Mouse (Mus musculus) right cerebral cortex, postnatal 25 days (tissue): ENCODE data around the gene 2510009E07Rik.

ENCODE experiments used
- DNase-seq: peaks from one replicate; pipeline ENCODE4 v3.0.0; 2022

The 2510009E07Rik gene

DNA sequence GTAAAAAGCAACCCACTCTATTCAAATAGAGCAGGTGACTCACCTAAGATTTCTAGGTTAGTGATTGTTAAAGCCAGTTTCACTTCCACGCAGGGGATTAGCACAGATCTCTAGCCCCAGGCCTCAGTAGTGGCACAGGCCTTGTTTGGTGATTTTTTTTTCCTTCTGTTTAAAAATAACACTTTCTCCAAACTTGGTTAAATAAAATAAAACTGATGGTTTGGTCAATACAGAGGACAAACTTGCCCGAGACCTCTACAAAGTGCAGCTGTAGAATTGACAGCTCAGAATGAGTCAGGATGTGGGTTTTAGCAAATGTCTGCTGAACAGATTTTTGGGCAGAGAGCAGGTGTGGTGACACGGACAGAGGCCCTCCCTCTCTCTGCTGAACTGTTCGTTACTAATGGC, 62.6 kb downstream of the 2510009E07Rik start:
- DNase-seq, result no peak

DNA sequence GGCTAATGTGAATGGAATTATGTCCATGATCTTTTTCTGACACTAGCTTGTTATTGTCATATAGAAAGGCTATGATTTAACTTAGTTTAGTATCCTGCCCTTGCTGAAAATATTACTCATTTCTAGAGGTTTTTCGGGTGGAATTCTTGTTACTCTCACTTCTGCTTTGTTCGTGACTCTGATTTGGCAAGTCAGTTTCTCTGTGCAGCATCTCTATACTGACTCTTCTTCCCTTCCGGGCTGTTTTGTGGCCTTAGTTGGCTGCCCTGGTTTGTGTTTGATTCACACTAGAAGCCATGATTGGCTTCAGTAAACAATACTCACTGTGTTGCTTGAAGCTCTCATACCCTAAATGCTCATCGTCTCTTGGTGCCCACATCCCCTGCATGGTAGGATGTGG, 63.9 kb downstream of the 2510009E07Rik start:
- DNase-seq, result no peak

DNA sequence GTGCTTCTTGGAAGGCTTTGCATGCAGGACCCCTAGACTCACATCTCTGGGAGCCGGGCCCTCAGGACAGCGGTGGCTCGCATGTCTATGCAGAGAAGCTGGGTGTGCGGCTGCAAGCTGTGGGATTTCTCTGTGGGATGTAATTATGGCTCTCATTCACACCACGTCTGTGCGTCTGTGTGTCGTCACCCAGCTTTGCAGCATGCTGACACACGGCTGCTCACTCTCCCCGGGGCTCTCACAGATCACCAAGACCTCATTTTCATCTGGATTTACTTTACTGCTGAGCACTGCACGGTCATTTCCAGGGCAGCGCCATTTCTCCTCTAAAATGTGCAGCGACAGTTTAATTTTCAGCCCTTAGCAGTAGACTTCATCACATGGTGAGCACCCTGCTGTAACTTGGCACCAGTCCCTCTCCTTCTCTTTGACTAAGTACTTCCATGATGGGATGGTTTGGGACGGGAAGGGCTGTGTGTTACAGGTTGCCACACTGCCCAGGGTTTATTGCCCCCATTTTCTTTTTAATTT, 66.3 kb downstream of the 2510009E07Rik start:
- peak; percentile 43 for DNase-seq

DNA sequence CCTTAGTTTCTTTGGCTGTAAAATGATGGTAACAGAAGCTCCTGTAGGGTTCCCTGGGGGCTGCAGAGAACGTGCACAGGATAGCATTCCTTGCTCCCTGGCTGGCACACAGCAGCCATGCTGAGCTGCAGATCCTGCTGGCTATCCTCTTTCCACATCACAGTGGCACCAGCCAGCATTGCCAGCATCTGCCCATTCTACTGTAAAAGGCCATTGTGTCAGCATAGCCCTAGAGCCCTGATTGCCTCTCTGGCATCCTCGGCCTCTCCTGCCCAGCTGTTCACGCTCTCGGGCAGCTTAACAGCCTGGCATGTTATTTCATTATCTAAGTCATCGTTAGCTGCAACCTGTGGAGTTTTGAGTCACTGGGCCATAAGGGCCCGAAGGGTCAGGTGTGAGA, 67.2 kb downstream of the 2510009E07Rik start:
- DNase-seq, result no peak

DNA sequence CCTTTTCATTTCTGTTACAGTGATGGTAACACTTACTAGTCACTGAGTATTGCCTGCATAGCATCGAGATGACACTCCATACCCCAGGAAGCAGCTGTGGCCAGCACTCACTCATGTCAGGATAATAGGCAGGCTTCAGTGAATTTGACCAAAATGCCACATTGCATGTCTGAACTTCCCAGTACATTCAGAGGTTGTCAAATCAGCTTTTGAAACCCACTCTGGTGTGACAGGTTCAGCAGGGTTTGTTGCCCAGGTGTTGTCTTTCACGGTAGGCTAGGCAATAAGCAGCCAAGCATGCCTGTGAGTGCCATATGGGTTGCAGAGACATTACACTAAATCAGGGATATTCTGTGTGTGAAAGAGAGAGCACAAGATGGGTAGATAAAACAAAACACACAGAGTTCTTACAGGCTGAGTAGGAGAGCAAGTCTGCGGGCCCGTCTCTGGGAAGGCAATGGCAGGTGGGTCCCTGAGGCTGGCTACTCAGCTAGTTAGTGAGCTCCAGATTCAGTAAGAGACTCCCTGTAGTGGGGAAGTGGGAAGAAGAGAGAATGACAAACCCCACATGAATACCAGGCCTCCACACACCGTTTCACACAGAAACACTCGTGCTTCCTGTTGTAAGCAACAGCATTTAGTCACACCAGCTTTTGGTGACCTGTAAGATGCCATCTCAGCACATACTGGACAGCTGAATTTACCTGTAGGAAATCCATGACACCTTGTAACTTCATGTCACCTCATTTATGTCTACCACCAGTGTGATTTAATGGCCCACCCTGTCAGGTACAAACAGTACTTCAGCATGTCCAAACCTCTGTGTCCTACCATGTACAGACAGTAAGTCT, 68.5 kb downstream of the 2510009E07Rik start:
- DNase-seq, result no peak

DNA sequence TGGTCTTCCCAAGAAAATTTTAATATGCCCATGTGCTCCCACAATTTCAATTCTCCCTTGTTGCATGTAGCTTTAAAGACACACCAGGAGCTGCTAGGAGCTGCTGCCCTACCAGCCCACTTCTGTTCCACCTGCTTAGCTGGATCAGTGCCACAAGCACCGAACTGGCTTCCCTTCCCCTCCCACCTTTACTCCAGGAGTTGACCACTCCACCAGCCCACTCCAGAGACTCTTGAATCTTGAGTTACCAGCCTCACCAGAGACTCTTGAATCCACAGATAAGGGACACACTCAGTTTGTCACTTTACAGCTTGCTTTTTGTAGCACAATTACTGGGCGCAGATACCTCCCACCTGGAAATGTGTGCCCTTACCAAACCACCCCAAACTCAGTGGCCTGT, 73.8 kb downstream of the 2510009E07Rik start:
- DNase-seq, result no peak

DNA sequence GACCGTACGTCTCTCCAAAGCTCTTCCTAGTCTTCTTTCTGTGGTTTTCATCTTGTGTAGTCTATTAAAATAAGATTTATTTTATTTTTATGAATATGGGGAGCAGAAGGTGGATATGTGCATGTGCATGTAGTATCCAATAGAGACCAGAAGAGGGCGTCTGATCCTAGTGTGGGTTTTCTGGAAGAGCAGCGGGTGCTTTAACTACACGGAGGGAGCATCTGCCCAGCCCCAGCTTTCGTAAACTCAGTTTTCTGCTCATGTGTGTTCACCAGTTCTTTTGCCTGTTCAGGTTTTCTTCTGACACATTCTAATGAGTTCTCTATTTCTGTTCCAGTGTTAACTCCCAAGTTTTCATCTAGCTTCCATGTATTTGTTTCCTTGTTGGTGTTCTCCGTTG, 78.7 kb downstream of the 2510009E07Rik start:
- DNase-seq, result no peak

DNA sequence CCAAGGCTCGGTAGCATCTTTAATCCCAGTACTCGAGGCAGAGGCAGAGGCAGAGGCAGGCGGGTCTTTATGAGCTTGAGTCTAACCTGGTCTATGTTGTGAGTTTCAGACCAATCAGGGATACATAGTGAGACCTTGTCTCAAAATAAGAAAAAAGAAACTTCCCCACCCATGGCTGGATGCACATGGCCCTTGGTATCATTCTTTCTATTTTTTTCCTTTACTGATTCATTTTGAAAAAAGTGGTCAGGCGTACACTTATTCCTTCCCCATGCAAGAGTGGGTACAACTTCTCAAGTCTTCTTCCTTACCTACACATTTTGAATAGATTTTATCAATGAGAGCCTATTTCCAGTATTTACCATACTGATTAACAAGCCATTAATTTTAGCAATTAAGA, 84.0 kb downstream of the 2510009E07Rik start:
- DNase-seq, result no peak

DNA sequence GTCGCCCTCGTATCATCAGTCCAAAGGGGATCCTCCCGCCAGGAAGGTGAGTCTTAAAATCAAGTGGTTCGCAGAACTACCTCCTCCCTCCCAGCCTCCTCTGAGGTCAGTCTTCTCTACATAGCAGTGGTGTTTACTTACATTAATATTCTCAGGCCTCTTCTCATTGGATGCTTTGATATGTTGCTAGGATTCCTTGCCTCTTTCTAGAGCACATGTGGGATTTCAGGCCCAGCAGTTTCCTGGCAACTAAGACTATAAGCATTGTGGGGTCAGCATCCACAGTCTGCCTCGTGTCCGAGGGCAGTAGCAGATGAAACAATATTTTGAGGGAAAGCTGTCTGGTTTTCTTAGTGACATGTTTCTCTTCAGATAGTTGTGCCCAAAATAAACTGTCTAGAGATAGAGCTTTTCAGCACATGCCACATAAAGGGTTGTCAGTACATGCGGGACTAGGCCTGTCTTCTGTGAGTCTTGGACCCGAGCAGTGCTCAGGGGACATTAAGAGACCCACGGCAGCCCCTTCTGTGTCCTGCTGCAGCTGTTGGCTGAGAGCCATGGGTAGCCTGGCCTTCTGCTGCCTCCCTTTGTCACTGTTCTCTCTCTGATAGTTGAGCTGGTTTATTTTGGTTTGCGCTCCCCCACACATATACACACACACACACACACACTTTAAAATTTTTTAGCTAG, 86.1 kb downstream of the 2510009E07Rik start:
- no peak for DNase-seq

DNA sequence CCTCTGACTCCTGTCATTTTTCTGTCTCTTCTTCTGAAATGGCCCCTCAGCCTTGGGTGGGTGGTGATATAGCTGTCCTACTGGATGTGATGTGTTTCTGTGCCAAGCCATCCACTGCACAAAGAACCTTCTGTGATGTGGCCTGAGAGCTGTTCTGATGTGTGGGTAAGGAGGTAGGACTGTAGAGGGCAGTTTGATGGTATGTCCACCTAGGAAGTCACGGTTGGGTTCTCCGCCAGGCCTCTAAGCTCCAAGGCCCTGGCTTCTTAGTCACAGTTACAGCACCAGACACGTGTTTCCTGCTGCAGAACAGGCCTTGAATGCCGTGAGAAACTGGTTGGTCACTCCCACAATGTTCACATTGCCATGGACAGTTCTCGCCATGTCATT, 86.8 kb downstream of the 2510009E07Rik start:
- DNase-seq, result no peak

DNA sequence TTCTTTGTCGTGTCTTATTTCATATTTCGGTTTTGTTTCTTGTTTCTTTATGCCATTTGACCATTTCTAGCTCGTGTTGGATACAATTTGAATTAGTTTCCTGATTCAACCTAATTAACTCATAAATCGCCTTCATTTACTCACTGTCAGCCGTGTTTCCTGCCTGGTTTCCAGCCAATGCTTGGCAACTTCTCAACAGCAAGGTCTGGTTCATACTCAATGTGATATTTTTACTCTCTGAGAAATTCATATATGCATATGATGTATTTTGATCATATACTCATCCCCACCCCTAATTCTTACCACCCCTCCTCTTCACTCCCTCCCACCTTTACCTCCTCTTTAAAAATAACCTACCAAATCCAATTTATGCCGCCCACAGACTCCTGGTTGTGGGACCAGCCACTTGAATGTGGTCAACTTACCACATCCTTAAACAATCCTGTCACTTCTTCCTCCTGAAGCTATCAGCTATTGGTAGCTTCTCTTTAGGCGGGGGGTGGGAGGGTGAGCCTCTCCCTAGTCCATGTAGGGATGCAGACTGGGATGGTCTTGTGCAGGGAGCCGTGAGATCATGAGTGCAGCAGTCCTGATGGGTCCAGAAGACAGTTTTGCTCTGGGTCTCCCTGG, 87.3 kb downstream of the 2510009E07Rik start:
- no peak for DNase-seq

DNA sequence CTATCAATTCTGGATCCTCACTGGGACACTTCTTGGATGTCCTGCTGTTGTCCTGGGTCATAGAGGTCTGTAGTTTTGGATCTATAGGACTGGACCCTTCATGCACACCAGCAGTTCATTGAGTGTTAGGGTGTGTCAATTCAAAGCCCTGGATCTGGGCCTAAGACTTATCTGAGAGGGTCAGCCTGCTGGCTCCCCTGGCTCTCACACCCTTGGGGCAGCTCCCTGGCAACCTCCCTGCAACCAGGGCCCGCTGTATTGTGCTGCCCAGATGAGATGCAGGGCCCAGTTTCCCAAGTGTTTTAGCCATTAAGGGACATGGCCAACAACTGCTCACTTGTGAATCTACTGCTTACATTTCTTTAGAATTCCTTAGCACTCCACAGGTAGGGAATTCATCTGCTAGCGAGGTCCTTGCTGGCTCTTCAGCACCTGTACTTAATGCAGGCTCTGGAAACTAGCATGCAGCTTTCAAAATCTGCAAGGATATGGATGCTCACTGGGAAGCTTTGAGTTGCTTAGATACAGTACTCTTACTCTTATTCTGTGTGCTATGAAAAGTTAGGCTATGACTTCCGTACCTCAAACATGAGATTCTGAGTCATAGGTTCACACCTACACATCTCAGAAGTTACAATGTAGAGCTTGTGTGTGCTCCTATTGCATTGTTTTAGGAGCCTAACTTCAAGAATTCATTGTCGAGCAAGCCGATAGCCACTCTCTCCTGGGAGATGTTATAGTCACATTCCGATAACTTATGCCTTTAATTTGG, 88.0 kb downstream of the 2510009E07Rik start:
- no peak for DNase-seq

DNA sequence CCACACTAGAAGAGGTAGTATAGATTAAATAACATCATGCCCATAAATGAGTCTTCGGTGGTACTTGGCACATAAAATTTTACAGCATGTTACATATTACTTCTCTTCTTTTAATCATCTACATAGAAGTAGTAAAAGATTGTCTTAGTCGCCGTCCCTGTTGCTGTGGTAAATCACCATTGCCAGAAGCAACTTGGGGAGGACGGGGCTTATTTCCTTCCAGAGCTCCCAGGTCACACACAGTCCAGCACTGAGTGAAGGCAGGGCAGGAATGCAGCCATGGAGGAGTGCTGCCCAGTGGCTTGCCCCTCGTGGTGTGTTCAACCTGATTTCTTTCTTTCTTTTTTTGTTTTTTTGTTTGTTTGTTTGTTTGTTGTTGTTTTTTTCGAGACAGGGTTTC, 90.1 kb downstream of the 2510009E07Rik start:
- no peak for DNase-seq
